Mouse (Mus musculus): ENCODE data around the gene S1pr1. TPM values are rescaled to one million over a fixed set of nuclear protein-coding genes. Genes with fewer than 3 reads are reported as not detected.

Gene S1pr1
- total RNA-seq (2022) = 10 to 100 TPM; 10.6 to 15.0 (median 13.7) TPM

DNA sequence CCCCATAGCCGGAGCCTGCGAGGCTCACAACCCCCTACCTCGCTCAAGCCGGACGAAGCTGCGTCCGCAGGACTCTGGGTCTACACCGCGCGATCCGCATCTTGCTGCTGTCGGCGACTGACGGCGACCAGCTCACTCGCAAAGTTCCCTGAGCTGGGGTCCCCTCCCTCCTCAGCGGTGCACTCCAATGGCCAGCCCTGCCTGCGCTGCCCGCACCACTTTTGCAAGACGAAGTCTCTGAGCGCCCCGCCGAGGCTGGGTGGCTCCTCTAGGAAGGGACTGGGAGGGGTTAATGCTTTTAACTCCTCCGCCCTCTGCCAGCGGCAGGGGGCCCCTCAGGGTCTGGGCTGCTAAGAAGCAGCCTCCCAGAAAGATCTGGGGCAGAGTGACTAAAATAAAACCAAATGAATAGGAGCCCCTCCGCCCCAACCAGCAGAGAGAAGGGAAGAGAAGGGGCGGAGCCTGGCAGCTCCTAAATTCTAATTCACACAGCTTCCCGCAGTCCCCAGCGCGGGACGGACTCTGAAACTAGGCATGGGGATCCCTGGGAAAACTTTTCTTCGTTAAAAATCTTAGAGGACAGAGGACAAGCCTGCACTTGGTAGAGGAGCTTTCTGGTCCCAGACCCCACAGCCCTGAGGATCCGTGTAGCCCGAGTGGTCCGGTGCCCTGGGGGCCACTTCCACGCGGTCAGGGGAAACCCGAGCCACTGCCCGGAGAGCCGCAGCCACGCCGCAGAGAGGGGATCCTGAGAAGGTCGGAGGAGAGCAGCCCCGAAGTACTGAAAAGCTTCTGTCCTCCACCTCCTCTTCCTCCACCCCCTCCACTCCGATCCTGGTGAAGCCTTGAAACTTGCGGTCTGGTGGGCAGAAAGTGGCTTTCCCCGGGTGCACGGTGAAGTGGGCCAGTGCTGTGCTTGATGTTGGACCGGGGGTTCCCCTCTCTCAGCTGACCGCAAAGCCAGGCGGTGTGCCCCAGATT is at the start of gene S1pr1:
S1pr1 (minus strand) TSS at position 402 of the 981 bp plus-strand sequence.
- DNase-seq (ENCODE audit: low spot score in 2 of 2) = peak; percentile 24 to 31

DNA sequence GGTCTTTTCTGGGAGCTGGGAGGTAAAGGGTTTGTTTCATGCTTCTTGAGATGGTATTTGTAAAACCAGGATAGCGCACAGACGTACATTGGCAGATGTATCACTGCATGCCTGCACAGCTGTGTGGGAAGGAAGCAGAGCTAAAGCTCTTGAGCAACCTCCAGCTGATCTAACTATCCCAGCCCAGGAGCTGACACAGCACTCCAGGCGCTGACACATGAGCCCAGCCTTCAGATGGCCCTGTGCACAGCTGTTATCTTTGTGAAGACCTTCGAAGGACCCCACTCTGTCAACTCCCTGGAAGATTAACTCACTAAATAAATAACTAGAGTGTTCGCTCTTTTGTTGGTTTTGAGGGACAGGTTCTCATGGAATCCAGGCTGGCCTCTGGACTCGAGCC is 48.4 kb upstream of the S1pr1 start:
- no peak for DNase-seq (ENCODE audit: low spot score in 2 of 2)

DNA sequence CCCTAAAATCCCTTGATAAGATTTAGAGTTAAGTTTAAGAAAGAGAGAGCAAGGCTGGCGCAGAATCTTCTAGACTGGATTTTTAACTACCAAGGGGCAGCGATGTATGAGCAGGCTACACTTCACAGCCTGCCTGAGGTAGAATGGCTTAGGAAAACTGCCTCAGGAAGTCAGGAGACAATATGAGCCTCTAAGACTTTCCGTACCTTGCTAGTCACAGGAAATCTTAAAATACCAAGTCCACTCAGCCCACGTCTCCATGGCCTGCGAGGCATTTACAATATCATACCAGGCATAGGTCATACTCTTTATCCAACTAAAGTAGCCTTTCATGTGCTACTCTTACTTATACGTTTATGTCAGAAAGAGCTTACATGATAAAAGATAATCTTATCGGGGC is 48.0 kb upstream of the S1pr1 start:
- no peak for DNase-seq (ENCODE audit: low spot score in 2 of 2)

DNA sequence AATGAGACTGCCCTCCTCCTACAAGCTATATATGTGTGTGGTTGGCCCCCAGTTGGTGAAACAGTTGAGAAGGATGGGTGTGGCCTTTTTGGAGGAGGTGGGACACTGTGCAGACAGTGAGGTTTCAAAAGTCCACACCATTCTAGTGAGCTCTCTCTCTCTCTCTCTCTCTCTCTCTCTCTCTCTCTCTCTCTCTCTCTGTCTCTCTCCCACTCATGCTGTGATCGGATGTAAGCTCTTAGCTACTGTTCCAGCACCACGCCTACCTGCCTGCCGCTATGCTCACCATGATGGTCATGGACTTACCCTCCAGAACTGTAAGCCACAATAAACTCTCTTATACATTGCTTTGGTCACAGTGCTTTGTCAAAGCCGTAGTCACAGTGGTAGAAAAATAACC is 44.8 kb upstream of the S1pr1 start:
- no peak for DNase-seq (ENCODE audit: low spot score in 2 of 2)

DNA sequence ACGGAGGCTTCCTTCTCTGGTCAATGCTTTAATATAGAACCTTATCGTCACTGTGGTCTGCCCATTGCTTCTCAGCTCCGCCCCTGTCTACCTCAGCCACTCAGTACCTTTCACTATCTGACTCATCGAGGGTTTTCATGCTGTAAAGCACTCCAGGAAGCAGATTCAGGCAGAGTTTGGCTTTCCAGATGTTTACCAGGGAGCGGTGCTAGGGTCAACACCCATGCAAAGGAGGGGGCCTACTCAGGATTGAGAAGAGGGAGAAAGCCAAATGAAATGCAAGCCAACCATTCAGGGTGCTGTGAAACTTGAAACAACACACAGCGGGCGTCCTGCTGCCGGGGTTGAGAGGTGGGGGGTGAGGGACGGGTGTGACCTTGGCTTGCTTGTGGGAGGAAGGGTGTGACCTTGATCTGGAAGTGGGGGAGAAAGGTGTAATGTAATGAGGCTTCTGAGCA is 43.6 kb upstream of the S1pr1 start:
- no peak for DNase-seq (ENCODE audit: low spot score in 2 of 2)

DNA sequence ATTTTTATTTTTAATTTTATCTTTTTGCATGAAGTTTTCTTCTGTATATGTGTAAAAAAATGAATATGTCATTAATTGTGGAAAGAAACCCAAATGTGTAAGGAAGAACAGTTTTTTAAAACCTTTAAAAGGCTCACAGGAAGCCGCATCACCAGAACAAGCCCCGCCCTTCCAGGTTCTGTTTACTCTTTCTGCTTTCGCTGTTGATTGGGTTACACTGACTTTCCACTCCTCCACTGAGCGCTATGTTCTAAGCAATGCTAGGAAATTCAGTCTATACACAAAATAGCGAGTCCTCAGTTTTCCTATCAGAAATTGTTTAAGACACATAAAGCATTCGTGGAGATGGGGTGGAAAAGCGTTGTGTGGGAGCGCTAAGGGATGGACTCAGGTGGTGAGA is 39.6 kb upstream of the S1pr1 start:
- DNase-seq (ENCODE audit: low spot score in 2 of 2) = no peak

DNA sequence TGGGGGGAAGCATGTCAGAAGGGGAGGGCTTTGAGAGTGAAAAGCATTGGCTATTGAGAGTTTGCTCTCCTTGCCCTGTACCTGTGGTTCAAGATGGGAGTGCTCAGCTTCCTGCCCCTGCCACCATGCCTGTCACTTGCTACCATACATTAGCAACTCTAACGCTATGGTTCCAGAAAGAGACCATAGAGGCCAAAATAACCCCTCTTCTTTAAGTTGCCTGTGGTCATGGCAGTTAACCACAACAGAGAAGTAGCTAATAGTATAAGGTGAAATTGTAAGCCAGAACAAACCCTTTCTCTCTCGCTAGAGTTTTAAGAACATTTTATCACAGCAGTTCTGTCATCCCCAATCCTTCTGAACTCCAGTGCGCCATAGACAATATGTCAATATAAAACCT is 35.5 kb upstream of the S1pr1 start:
- no peak for DNase-seq (ENCODE audit: low spot score in 2 of 2)

DNA sequence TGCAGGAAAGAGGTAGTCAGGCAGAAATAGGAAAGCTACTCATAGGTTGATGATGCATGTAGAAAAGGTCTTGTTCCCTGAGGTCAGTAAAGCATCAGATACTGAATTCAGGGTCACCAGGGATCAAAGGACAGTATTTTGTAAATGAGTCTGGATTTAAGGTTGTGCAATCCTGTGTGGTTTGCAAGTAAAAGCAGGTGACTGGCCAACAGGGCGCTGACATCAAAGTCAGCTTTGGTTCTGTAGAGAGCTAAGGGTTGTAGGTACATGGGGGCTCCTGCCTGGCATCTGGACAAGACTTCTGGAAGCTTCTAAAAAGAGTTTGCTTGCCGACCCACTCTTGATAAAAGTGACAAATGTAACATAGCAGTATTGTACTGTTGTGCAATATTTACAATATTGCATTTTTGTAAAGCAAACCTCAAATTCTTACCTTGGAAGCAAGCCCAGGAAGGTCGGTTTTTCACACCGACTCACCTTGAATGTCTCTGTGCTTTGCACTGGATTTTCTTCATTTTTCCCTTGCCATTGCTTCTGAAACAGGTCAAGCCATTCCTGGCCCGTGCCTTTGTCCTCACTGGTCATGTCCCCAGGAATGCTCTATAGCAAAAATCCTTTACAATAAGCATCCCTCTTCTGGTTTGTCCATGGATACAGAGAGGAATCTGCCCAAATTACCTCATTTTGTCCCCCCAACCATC is 33.6 kb upstream of the S1pr1 start:
- no peak for DNase-seq (ENCODE audit: low spot score in 2 of 2)

DNA sequence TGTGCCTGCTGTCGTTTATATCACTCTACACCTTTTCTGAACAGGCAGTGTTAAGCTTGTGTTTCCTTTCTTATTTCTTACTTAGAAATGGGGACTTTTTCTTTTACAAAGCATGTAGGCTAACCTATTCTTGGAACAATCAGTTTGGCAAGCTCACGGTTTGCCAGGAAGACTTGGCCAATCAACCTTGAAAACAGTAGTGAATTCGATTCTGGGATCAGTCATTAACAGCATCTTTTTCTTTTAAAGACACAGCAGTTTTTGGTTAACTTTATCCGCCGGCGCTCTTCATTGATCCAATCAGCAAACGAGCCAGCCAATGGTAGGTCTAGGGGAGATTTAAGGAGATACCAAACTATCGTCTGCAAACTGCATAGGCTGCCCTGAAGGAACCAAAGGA is 31.6 kb upstream of the S1pr1 start:
- DNase-seq (ENCODE audit: low spot score in 2 of 2) = no peak

DNA sequence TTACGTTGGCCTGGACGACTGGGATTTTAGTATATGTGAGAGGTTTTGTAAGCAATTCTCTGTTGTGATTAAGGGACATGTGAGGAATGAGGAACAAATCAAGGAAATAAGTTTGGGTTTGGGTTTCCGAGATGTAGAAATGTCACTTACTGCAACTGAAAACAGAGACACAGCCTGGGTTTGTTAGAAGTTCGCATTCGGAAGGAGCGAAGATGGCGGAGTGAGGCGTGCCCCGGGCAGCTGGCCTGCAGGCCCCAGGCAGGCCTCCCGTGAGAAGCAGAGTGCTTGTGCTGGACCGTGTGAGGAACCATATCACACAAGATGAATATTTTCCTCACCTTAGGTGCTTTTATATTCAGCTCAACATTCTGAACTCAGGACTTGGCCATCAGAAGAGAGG is 30.2 kb upstream of the S1pr1 start:
- no peak for DNase-seq (ENCODE audit: low spot score in 2 of 2)

DNA sequence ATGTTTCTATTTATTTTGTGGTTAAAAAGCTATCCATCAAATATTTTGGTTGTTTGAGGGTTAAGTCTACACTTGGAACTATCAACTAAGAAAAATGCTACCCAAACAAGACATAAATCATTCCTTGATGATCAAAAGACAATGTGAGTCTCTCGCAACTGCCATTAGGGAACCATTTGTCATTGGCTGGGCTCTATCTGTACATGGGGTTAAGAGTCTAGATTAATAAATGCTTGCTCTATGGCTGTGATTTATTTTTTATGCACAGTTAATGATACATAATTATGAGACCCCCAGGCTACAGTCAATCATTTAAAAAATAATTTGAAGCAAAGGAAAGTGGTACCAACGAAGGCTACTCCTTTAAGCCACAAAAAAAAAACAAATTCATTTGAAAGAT is 23.7 kb upstream of the S1pr1 start:
- no peak for DNase-seq (ENCODE audit: low spot score in 2 of 2)

DNA sequence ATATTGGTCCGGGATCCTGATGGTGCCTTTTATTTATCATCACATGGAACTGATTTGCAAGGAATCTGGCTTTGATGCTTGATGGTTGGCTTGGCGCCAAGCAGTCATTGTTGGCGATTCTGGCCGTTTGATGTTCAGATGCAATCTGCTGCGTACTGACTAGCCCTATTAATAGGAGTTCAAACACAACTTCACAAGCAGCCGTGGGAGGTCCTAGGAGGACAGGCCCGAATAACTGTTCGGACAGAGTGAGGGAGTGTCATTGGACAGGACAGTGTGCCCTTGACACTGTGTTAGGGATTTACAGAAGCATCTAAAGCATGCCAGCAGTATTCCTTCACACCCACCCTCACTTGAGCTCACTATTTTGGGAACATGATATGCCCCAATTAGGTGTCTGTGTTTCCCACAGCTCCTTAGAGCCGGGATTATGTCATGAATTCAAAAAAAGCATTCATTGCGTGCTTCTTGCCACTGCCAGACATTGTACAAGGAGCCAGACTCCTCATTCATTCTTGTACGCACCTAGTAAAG is 23.0 kb upstream of the S1pr1 start:
- no peak for DNase-seq (ENCODE audit: low spot score in 2 of 2)

DNA sequence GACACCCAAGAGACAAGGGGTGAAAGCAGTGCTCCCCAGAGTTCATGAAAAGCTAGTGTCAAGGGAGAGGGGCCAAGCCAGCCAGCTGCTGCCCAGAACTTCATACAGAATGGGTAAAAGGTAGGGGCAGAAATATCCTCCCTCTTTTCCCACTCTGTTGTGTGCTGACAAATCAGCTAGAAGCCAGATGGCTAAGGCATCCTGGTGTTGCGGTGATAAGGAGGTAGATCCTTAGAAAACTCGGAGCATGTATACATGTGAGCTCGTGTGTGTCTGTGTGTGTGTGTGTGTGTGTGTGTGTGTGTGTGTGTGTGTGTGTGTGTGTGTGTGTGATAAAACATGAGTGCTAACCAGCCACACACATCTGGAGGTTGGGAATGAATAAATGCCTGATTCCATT is 20.7 kb upstream of the S1pr1 start:
- no peak for DNase-seq (ENCODE audit: low spot score in 2 of 2)

DNA sequence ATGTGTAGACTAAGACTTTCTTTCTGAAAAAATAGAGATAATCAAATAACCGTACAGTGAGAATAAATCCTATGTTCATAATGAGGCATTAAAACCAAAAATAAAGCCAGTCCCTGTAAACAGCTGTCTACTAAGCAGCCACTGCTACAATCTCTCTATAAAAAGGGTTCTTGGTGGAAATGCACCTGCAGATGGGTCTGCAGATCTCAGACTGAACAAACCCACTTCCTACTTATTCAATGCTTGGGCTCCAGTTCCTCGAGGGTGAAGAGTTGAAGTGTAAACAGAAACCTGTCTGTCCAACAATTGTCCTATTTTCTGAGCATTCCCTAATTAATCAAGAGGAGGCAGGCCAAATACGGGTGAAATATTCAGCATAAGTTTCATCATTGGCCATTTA is 20.0 kb upstream of the S1pr1 start:
- no peak for DNase-seq (ENCODE audit: low spot score in 2 of 2)

DNA sequence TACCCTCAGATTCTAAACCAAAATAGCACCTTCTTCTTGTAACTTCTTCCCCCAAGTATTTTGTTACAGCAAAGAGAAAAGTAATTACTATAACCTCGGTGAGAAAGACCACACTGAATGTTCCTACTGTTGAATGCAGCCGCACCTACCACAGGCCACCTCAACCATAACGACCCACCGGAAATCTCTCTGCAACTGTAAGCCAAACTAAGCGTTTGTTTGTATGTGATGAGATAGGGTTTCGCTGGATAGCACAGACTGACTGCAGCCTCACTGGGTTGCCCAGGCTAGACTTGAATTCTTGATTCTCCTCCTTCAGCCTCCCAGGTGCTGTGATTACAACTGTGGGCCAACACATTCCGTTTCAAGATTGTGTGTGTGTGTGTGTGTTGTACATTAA is 15.5 kb upstream of the S1pr1 start:
- no peak for DNase-seq (ENCODE audit: low spot score in 2 of 2)

DNA sequence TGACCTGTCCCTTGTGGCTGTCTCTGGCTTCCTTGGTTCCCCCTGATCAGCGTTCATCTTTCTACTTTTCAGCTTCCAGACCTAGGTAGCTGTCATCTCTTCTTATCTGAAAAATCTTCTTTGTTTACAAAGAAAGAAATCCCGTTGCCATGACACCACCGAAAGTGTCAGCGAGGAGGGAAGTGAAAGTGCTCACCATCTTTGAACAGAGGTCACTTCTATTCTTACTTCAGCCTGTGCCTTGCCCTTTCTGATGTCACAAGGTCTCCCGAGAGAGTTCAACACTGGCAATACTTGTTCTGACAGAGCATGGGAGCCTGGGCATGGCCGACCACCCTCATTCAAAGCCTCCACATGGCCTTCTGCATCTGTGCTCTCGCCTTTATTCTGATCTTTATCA is 14.3 kb upstream of the S1pr1 start:
- no peak for DNase-seq (ENCODE audit: low spot score in 2 of 2)

DNA sequence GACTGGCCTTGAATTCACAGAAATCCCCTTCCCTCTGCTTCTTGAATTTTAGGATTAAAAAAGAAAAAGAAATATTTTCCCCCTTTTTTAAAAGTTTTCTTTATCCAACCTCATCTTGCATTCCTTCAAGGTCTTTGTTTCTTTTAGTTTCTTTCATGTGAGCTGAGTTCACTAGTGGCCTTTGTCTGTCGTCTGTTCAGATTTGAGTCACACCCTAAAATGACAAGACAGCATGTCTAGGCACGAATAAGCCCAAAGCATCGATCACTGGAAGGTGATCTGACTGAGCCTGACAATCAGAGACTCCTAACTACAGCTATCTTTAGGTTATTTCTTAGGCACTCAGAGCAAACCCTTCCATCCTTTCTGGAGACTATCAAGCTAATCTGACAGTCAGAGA is 13.3 kb upstream of the S1pr1 start:
- DNase-seq (ENCODE audit: low spot score in 2 of 2) = no peak

DNA sequence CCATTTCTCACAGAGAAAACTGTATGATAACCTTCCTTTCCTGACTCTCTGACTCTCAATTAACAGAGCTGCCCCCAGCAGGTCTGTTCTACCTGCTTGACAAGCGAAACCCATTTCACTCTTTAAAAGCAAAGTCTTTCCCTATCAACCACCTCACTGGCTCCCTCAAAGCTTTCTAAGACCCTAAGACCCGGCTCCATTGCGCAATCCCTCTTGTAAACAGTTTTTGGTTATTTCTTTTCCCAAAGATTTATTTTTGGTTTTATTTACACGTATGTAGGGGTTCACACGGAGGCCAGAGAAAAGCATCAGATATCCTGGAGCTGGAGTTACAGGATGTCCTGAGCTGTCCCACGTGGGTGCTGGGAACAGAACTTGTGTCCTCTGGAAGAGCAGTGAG is 4.0 kb upstream of the S1pr1 start:
- DNase-seq (ENCODE audit: low spot score in 2 of 2) = no peak

DNA sequence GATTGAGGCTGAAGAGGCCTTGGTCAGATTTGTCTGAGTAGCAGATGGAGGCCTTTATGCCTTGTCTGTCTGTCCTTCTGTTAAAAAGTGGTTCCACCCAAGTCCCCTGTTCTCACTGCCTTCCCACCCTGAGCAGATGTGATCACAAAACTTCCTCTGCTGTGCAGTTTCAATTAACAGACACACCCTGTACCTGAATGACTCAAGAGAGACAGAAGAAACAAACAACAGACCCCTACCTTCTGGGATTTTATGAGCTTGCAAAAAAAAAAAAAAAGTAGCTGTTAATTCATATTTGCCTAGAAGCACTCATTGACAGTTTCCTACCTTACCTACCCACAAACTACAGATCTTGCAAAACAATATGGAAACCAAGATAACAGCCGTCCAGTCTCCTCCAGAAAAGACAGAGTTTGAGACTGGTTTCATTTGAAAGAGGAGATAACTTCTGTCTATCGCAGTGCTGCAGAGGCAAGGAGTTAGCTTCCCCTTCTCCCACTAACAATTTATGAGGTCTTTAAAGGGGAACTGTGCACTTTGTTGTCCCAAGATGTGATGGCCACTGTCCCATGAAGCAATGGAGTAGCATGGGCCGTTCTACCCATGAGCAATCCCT is 1.1 kb upstream of the S1pr1 start:
- no peak for DNase-seq (ENCODE audit: low spot score in 2 of 2)

DNA sequence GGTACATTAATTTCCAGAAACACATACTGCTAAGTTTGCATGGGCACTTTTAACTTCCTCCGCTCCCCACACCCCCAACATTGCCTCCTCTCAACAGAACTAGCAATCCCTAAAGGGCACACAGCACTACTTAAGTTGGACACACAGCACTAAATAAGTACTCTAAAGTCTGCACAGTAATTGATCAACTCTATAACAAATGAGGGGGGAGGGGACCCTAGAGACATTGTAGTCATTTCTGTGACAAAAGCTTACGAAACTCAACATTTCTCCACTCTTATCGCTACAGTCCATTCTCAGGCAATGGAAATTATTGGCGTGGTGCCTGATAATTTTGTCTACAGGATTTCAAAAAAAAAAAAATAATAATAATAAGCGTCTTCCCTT is 830 bp downstream of the S1pr1 start:
- no peak for DNase-seq (ENCODE audit: low spot score in 2 of 2)

DNA sequence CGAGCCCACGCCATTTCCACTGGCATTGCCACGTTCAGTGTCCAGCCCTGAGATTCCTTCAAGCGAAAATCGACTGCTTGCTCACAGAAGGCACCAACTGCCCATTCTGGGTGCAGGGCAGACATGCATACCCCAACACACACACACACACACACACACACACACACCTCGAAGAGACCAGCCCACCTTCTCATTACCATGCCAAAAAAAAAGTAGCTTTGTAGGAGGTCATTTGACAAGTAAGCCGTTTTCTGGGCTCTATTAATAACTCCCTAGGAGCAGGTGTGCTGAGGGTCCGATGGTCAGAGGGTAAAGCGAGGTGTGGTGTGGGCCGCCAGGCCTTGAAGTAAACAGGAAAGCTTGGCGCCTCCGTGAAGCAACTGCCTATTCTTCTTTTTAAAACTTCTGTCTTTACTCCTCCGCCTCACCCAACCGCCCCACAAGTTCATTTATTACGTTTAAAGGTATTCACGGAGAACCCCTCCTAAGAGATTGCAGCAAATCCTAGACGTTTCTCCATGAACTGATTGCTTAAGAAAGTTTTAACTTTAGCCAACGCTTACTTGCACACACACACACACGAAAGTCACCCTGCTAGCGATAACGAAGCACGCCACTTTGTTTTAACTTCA is 1.3 kb downstream of the S1pr1 start:
- DNase-seq (ENCODE audit: low spot score in 2 of 2) = no peak

DNA sequence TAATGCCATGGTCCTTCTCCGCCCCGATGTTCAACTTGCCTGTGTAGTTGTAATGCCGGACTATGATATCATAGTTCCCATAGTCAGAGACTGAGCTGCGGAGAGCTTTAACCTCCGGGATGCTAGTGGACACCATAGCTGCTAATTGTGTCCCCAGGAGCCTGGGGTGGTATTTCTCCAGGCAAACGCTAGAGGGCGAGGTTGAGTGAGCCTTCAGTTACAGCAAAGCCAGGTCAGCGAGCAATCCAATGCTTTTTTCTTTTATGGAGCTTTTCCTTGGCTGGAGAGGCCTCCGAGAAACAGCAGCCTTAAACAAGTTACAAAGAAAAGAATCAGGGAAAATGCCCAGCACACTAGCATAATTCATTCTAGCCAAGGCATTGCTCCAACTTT is 2.1 kb downstream of the S1pr1 start:
- DNase-seq (ENCODE audit: low spot score in 2 of 2) = peak; percentile 24 to 37
